Mouse (Mus musculus): ENCODE results near the gene Wars. TPM values are rescaled to one million over a fixed set of nuclear protein-coding genes. Genes with fewer than 3 reads are reported as not detected.
A peak's percentile ranks its signal among the peaks of the same experiment; 100 is the strongest.

Gene Wars
- polyA plus RNA-seq, 1 experiment from 2014 or later = 67.3 TPM

- no peak overlapping the region for H3K27ac ChIP-seq
- TF ChIP-seq CTCF (IDR thresholded peaks at IDR 0.05; ENCODE audit: low read depth) = no peak
- no peaks in the 10 kb centered on the region for H3K9me3 ChIP-seq (replicated peaks; ENCODE audit: low read length)
- no peak overlapping the region for H3K9ac ChIP-seq (ENCODE audit: low read depth, low read length)
- peak overlapping the region; percentile 18; the same call in 1 of the 2 replicates for H3K4me2 ChIP-seq (ENCODE audit: low read length)
- H3K4me3 ChIP-seq (replicated peaks; ENCODE audit: low read depth, low read length) = no peak overlapping the region
- DNase-seq (ENCODE audit: low spot score) = peak; percentile 84
- H3K36me3 ChIP-seq (ENCODE audit: insufficient read depth, low read length) = peaks cover 1% of the 10 kb centered on the region; the same call in 1 of the 2 replicates
- no peak for ATAC-seq (replicated peaks; ENCODE audit: low FRiP score, low read depth)
- H3K27me3 ChIP-seq (ENCODE audit: insufficient read depth, low read length) = no peaks in the 10 kb centered on the region
- H3K4me1 ChIP-seq (replicated peaks; ENCODE audit: insufficient read depth, low read length) = peaks cover 34% of the 10 kb centered on the region
- WGBS = 25% methylated on average over 9 of the region's 9 CpGs
These were observed 61.9 kb downstream of the Wars start for GRCm38 (mm10) chr12:108831966-108832643.

- TF ChIP-seq CTCF (IDR thresholded peaks at IDR 0.05; ENCODE audit: low read depth) = no peak
These were observed 63.6 kb downstream of the Wars start for GRCm38 (mm10) chr12:108830358-108830757.

GRCm38 (mm10) chr12:108829636-108830035, 64.3 kb downstream of the Wars start:
- no peak for DNase-seq (ENCODE audit: low spot score)
- WGBS = 56% methylated on average over 5 of the region's 5 CpGs
- Histone ChIP-seq H3K27ac (no peak overlapping the region), H3K4me1 (replicated peaks; ENCODE audit: insufficient read depth, low read length) (peaks cover 19% of the 10 kb centered on the region), H3K9me3 (replicated peaks; ENCODE audit: low read length) (no peaks in the 10 kb centered on the region), H3K27me3 (ENCODE audit: insufficient read depth, low read length) (no peaks in the 10 kb centered on the region), H3K36me3 (ENCODE audit: insufficient read depth, low read length) (peaks cover 4% of the 10 kb centered on the region; the same call in 1 of the 2 replicates), H3K9ac (ENCODE audit: low read depth, low read length) (no peak overlapping the region), H3K4me2 (ENCODE audit: low read length) (no peak overlapping the region), H3K4me3 (replicated peaks; ENCODE audit: low read depth, low read length) (no peak overlapping the region)
- ATAC-seq (replicated peaks; ENCODE audit: low FRiP score, low read depth) = no peak
- no peak for TF ChIP-seq CTCF (IDR thresholded peaks at IDR 0.05; ENCODE audit: low read depth)

More at GRCm38 (mm10) chr12:108830358-108830757, 63.6 kb downstream of the Wars start:
- ATAC-seq (replicated peaks; ENCODE audit: low FRiP score, low read depth) (no peak), DNase-seq (ENCODE audit: low spot score) (no peak)
- Histone ChIP-seq H3K27ac (no peak overlapping the region), H3K4me3 (replicated peaks; ENCODE audit: low read depth, low read length) (no peak overlapping the region), H3K4me1 (replicated peaks; ENCODE audit: insufficient read depth, low read length) (peaks cover 26% of the 10 kb centered on the region), H3K9me3 (replicated peaks; ENCODE audit: low read length) (no peaks in the 10 kb centered on the region), H3K9ac (ENCODE audit: low read depth, low read length) (no peak overlapping the region), H3K27me3 (ENCODE audit: insufficient read depth, low read length) (no peaks in the 10 kb centered on the region), H3K36me3 (ENCODE audit: insufficient read depth, low read length) (peaks cover 4% of the 10 kb centered on the region; the same call in 1 of the 2 replicates), H3K4me2 (ENCODE audit: low read length) (no peak overlapping the region)
- 80% methylated on average over 6 of the region's 6 CpGs for WGBS

GRCm38 (mm10) chr12:108827641-108828040, 66.3 kb downstream of the Wars start:
- Histone ChIP-seq H3K36me3 (ENCODE audit: insufficient read depth, low read length) (peaks cover 4% of the 10 kb centered on the region; the same call in 1 of the 2 replicates), H3K27ac (no peak overlapping the region), H3K27me3 (ENCODE audit: insufficient read depth, low read length) (no peaks in the 10 kb centered on the region), H3K9ac (ENCODE audit: low read depth, low read length) (no peak overlapping the region), H3K9me3 (replicated peaks; ENCODE audit: low read length) (no peaks in the 10 kb centered on the region), H3K4me3 (replicated peaks; ENCODE audit: low read depth, low read length) (no peak overlapping the region), H3K4me2 (ENCODE audit: low read length) (no peak overlapping the region), H3K4me1 (replicated peaks; ENCODE audit: insufficient read depth, low read length) (peaks cover 9% of the 10 kb centered on the region; the same call in 1 of the 2 replicates)
- DNase-seq (ENCODE audit: low spot score) (no peak), ATAC-seq (replicated peaks; ENCODE audit: low FRiP score, low read depth) (no peak)
- WGBS = 96% methylated on average over 6 of the region's 6 CpGs
- no peak for TF ChIP-seq CTCF (IDR thresholded peaks at IDR 0.05; ENCODE audit: low read depth)

- H3K4me2 ChIP-seq (ENCODE audit: low read length) = no peak overlapping the region
- H3K4me3 ChIP-seq (replicated peaks; ENCODE audit: low read depth, low read length) = no peak overlapping the region
- no peak for DNase-seq (ENCODE audit: low spot score)
- TF ChIP-seq CTCF (IDR thresholded peaks at IDR 0.05; ENCODE audit: low read depth) = no peak
- H3K27me3 ChIP-seq (ENCODE audit: insufficient read depth, low read length) = no peaks in the 10 kb centered on the region
- ATAC-seq (replicated peaks; ENCODE audit: low FRiP score, low read depth) = no peak
- H3K4me1 ChIP-seq (replicated peaks; ENCODE audit: insufficient read depth, low read length) = peaks cover 4% of the 10 kb centered on the region; the same call in 1 of the 2 replicates
- no peaks in the 10 kb centered on the region for H3K9me3 ChIP-seq (replicated peaks; ENCODE audit: low read length)
- WGBS = 94% methylated on average over 28 of the region's 28 CpGs
- peaks cover 4% of the 10 kb centered on the region; the same call in 1 of the 2 replicates for H3K36me3 ChIP-seq (ENCODE audit: insufficient read depth, low read length)
- no peak overlapping the region for H3K9ac ChIP-seq (ENCODE audit: low read depth, low read length)
- no peak overlapping the region for H3K27ac ChIP-seq
These were observed 66.9 kb downstream of the Wars start for GRCm38 (mm10) chr12:108826958-108827535.

- ATAC-seq (replicated peaks; ENCODE audit: low FRiP score, low read depth) = no peak
These were observed 67.6 kb downstream of the Wars start for GRCm38 (mm10) chr12:108826282-108826957.

More at GRCm38 (mm10) chr12:108826282-108826957, 67.6 kb downstream of the Wars start:
- 96% methylated on average over 19 of the region's 19 CpGs for WGBS
- DNase-seq (ENCODE audit: low spot score) = no peak
- no peak for TF ChIP-seq CTCF (IDR thresholded peaks at IDR 0.05; ENCODE audit: low read depth)
- no peak overlapping the region for H3K9ac ChIP-seq (ENCODE audit: low read depth, low read length)
- H3K36me3 ChIP-seq (ENCODE audit: insufficient read depth, low read length) = peaks cover 4% of the 10 kb centered on the region; the same call in 1 of the 2 replicates
- no peaks in the 10 kb centered on the region for H3K9me3 ChIP-seq (replicated peaks; ENCODE audit: low read length)
- no peak overlapping the region for H3K4me3 ChIP-seq (replicated peaks; ENCODE audit: low read depth, low read length)
- no peaks in the 10 kb centered on the region for H3K4me1 ChIP-seq (replicated peaks; ENCODE audit: insufficient read depth, low read length)
- H3K27me3 ChIP-seq (ENCODE audit: insufficient read depth, low read length) = no peaks in the 10 kb centered on the region
- H3K4me2 ChIP-seq (ENCODE audit: low read length) = no peak overlapping the region
- no peak overlapping the region for H3K27ac ChIP-seq

All from kidney, postnatal 0 days (tissue).